Comparison of ENCODE assay signal across 17 mouse cellular contexts in genomic region chr10:94060190-94060589, GRCm38 (mm10). TPM values are rescaled to one million over a fixed set of nuclear protein-coding genes. Genes with fewer than 3 reads are reported as not detected.
A peak's percentile ranks its signal among the peaks of the same experiment; 100 is the strongest.
DNase-seq lines count a peak whose midpoint lies in the region; ATAC-seq and TF ChIP-seq lines count a peak whose summit lies in the region.
"Had no signal": no experiment of that assay in that cellular context is flagged by ENCODE, and none has a peak within 500 bp of the region (broad histone marks: within the 10 kb centered on the region; RNA-seq: fewer than 3 reads in every experiment).

No protein-coding gene starts in this region.

- no peak overlapping the region for H3K9ac ChIP-seq in limb, embryonic 12.5 days (replicated peaks)
- no peak overlapping the region for H3K9ac ChIP-seq in liver, embryonic 13.5 days
- H3K9ac ChIP-seq in hindbrain, embryonic 11.5 days (ENCODE audit: low read depth, low read length): no peak overlapping the region
- H3K9ac ChIP-seq: embryonic facial prominence, embryonic 13.5 days; hindbrain, embryonic 12.5 days had no signal

- H3K4me2 ChIP-seq in limb, embryonic 12.5 days: no peak overlapping the region
- no peak overlapping the region for H3K4me2 ChIP-seq in liver, embryonic 13.5 days
- H3K4me2 ChIP-seq in hindbrain, embryonic 11.5 days (replicated peaks; ENCODE audit: low read depth, low read length): no peak overlapping the region
- H3K4me2 ChIP-seq: embryonic facial prominence, embryonic 13.5 days; hindbrain, embryonic 12.5 days had no signal

- H3K4me1 ChIP-seq in heart, embryonic 10.5 days: peaks cover 26% of the 10 kb centered on the region
- peaks cover 42% of the 10 kb centered on the region for H3K4me1 ChIP-seq in limb, embryonic 12.5 days (replicated peaks)
- peaks cover 10% of the 10 kb centered on the region for H3K4me1 ChIP-seq in limb, embryonic 10.5 days
- H3K4me1 ChIP-seq in liver, embryonic 13.5 days (replicated peaks): peaks cover 37% of the 10 kb centered on the region
- H3K4me1 ChIP-seq in hindbrain, embryonic 11.5 days (replicated peaks; ENCODE audit: control insufficient read depth, insufficient read depth, low read length): no peaks in the 10 kb centered on the region
- H3K4me1 ChIP-seq: hindbrain, embryonic 12.5 days had no signal

- no peak overlapping the region for H3K4me3 ChIP-seq in heart, embryonic 10.5 days
- no peak overlapping the region for H3K4me3 ChIP-seq in limb, embryonic 12.5 days (replicated peaks)
- H3K4me3 ChIP-seq in limb, embryonic 10.5 days: no peak overlapping the region
- H3K4me3 ChIP-seq in liver, embryonic 13.5 days (replicated peaks): no peak overlapping the region
- H3K4me3 ChIP-seq in hindbrain, embryonic 11.5 days (ENCODE audit: low read depth, low read length): no peak overlapping the region
- H3K4me3 ChIP-seq in gastrocnemius, adult 2 months: no peak overlapping the region
- H3K4me3 ChIP-seq: embryonic facial prominence, embryonic 13.5 days; hindbrain, embryonic 12.5 days had no signal

- no peak overlapping the region for H3K27ac ChIP-seq in heart, embryonic 10.5 days
- H3K27ac ChIP-seq in limb, embryonic 12.5 days: no peak overlapping the region
- no peak overlapping the region for H3K27ac ChIP-seq in limb, embryonic 10.5 days
- H3K27ac ChIP-seq in liver, embryonic 13.5 days: peak overlapping the region; percentile 8
- H3K27ac ChIP-seq in hindbrain, embryonic 11.5 days (ENCODE audit: low read depth, low read length): no peak overlapping the region
- no peak overlapping the region; the same call in 1 of the 2 replicates for H3K27ac ChIP-seq in gastrocnemius, adult 2 months
- H3K27ac ChIP-seq: embryonic facial prominence, embryonic 13.5 days; hindbrain, embryonic 12.5 days had no signal

- no peak for TF ChIP-seq CTCF in gastrocnemius, adult 2 months (IDR thresholded peaks at IDR 0.05)

- no peaks in the 10 kb centered on the region for H3K9me3 ChIP-seq in heart, embryonic 10.5 days
- H3K9me3 ChIP-seq in limb, embryonic 12.5 days: no peaks in the 10 kb centered on the region
- no peaks in the 10 kb centered on the region for H3K9me3 ChIP-seq in limb, embryonic 10.5 days (replicated peaks)
- H3K9me3 ChIP-seq in liver, embryonic 13.5 days (replicated peaks): no peaks in the 10 kb centered on the region
- no peaks in the 10 kb centered on the region for H3K9me3 ChIP-seq in hindbrain, embryonic 11.5 days (ENCODE audit: control insufficient read depth, low read length)
- H3K9me3 ChIP-seq: embryonic facial prominence, embryonic 13.5 days; hindbrain, embryonic 12.5 days had no signal

- DNase-seq in heart, adult 11 months: peak; percentile 92
- DNase-seq in heart, embryonic 10.5 days (ENCODE audit: low spot score): no peak
- DNase-seq in limb, embryonic 10.5 days (ENCODE audit: low spot score): no peak
- no peak for DNase-seq in liver, embryonic 13.5 days
- DNase-seq in cerebellum, adult 9-10 months: no peak
- DNase-seq in hindbrain, embryonic 11.5 days (ENCODE audit: low spot score): no peak
- DNase-seq in gastrocnemius, adult 2 months: no peak
- DNase-seq: cerebellum, adult 11 months; gastrocnemius, postnatal 25 days; kidney, postnatal 36 days; lung, adult 2 months; midbrain, embryonic 14.5 days; right cerebral cortex, postnatal 14 days had no signal

- no peaks in the 10 kb centered on the region for H3K36me3 ChIP-seq in heart, embryonic 10.5 days
- no peaks in the 10 kb centered on the region for H3K36me3 ChIP-seq in limb, embryonic 12.5 days
- no peaks in the 10 kb centered on the region for H3K36me3 ChIP-seq in limb, embryonic 10.5 days
- no peaks in the 10 kb centered on the region for H3K36me3 ChIP-seq in liver, embryonic 13.5 days
- no peaks in the 10 kb centered on the region for H3K36me3 ChIP-seq in hindbrain, embryonic 11.5 days (ENCODE audit: control insufficient read depth, insufficient read depth, low read length)
- H3K36me3 ChIP-seq: embryonic facial prominence, embryonic 13.5 days; hindbrain, embryonic 12.5 days had no signal

- ATAC-seq in limb, embryonic 12.5 days (ENCODE audit: insufficient number of reproducible peaks, insufficient read depth, low FRiP score, low TSS enrichment, low read depth): 0 out of 2 replicates have a peak, but pooled peaks have one; percentile 41
- ATAC-seq in liver, embryonic 13.5 days (ENCODE audit: low read depth): peak; percentile 40; the same call in 1 of the 2 replicates
- ATAC-seq in hindbrain, embryonic 11.5 days (ENCODE audit: low FRiP score): no peak
- ATAC-seq: activated CD4-positive, CD25-positive, alpha-beta regulatory T cell, adult 4 months had no signal

- H3K27me3 ChIP-seq in heart, embryonic 10.5 days (ENCODE audit: insufficient read depth, poor library complexity, severe bottlenecking): no peaks in the 10 kb centered on the region
- H3K27me3 ChIP-seq in limb, embryonic 12.5 days: no peaks in the 10 kb centered on the region
- H3K27me3 ChIP-seq in limb, embryonic 10.5 days (ENCODE audit: low read depth, poor library complexity, severe bottlenecking): no peaks in the 10 kb centered on the region
- H3K27me3 ChIP-seq in liver, embryonic 13.5 days: no peaks in the 10 kb centered on the region
- H3K27me3 ChIP-seq in hindbrain, embryonic 11.5 days (ENCODE audit: control insufficient read depth, insufficient read depth, low read length): no peaks in the 10 kb centered on the region
- H3K27me3 ChIP-seq: embryonic facial prominence, embryonic 13.5 days; hindbrain, embryonic 12.5 days had no signal

- WGBS in heart, embryonic 10.5 days: 80% methylated on average over 8 of the region's 8 CpGs
- WGBS in limb, embryonic 12.5 days: 49% methylated on average over 8 of the region's 8 CpGs
- WGBS in limb, embryonic 10.5 days: 83% methylated on average over 8 of the region's 8 CpGs
- WGBS in liver, embryonic 13.5 days (ENCODE audit: insufficient replicate concordance): 58% methylated on average over 8 of the region's 8 CpGs
- WGBS in hindbrain, embryonic 11.5 days: 86% methylated on average over 8 of the region's 8 CpGs

- intact Hi-C loops in gastrocnemius, adult 2 months (cut with DNase I): no loop called here

RNA-seq across cellular contexts. Expression of gene Fgd6, which starts 24.4 kb away (rescaled TPM):
- polyA plus RNA-seq in heart, embryonic 10.5 days (2016; fragmentation: Nextera tagmentation; extraction: Ambion mirVana): 2.9 and 4.5 TPM in 2 replicates
- 4.6 TPM in 2 replicates for polyA plus RNA-seq in limb, embryonic 12.5 days (2016; fragmentation: Nextera tagmentation; extraction: Ambion mirVana)
- 4.0 and 4.5 TPM in 2 replicates for polyA plus RNA-seq in limb, embryonic 10.5 days (2016; fragmentation: Nextera tagmentation; extraction: Ambion mirVana)
- 2.4 and 3.0 TPM in 2 replicates for polyA plus RNA-seq in liver, embryonic 13.5 days (2015; fragmentation: Nextera tagmentation; extraction: Ambion mirVana)
- 5.0 and 6.7 TPM in 2 replicates for polyA plus RNA-seq in hindbrain, embryonic 11.5 days (2014; fragmentation: Nextera tagmentation; extraction: Ambion mirVana)
- total RNA-seq in gastrocnemius, adult 2 months (2021): 1 to 10 TPM; 2.4 to 3.2 TPM

RNA-seq across cellular contexts. Expression of gene Vezt, which starts 24.6 kb away (rescaled TPM):
- polyA plus RNA-seq in heart, embryonic 10.5 days (2016; fragmentation: Nextera tagmentation; extraction: Ambion mirVana): 20.6 and 26.3 TPM in 2 replicates
- 30.0 and 33.2 TPM in 2 replicates for polyA plus RNA-seq in limb, embryonic 12.5 days (2016; fragmentation: Nextera tagmentation; extraction: Ambion mirVana)
- 19.9 and 25.9 TPM in 2 replicates for polyA plus RNA-seq in limb, embryonic 10.5 days (2016; fragmentation: Nextera tagmentation; extraction: Ambion mirVana)
- polyA plus RNA-seq in liver, embryonic 13.5 days (2015; fragmentation: Nextera tagmentation; extraction: Ambion mirVana): 11.3 and 16.2 TPM in 2 replicates
- polyA plus RNA-seq in hindbrain, embryonic 11.5 days (2014; fragmentation: Nextera tagmentation; extraction: Ambion mirVana): 45.0 and 45.6 TPM in 2 replicates
- total RNA-seq in gastrocnemius, adult 2 months (2021): 10 to 100 TPM; 40.3 to 50.5 TPM
